Comparison of ENCODE assay signal across 8 mouse cellular contexts in genomic region chr14:53935336-53935735, GRCm38 (mm10).
A peak's percentile ranks its signal among the peaks of the same experiment; 100 is the strongest.
DNase-seq lines count a peak whose midpoint lies in the region; TF ChIP-seq lines count a peak whose summit lies in the region.
"Not testable (repeated sequence)": the region's sequence is repeated elsewhere in the genome, so short reads cannot be mapped to it uniquely, and the experiment has no call there.

No protein-coding gene starts in this region.

- not testable (repeated sequence) for H3K4me1 ChIP-seq in lung, adult 2 months (ENCODE audit: control insufficient read depth, insufficient read depth, low read length)

- 92% methylated on average over 8 of the region's 13 CpGs for WGBS in lung, adult 2 months

- peak; percentile 62 to 82 for DNase-seq in adrenal gland, adult (ENCODE audit: inconsistent age in 2 of 2, low spot score in 1 of 2)
- DNase-seq in cerebellum, adult 9-11 months, result peak; percentile 58
- peak; percentile 71 for DNase-seq in gastrocnemius, postnatal 14 days
- peak; percentile 65 for DNase-seq in kidney, adult 18-20 months
- DNase-seq in layer of hippocampus, postnatal 10 days (ENCODE audit: low spot score in 2 of 2), result peak; percentile 54 to 64
- DNase-seq in lung, adult 2 months, result peak; percentile 62
- DNase-seq in right cerebral cortex, postnatal 14 days, result peak; percentile 44
- peak; percentile 47 for DNase-seq in thymus, postnatal 25 days

- not testable (repeated sequence) for H3K4me3 ChIP-seq in lung, adult 2 months (replicated peaks; ENCODE audit: extremely low read depth, low read depth, low read length)

- intact Hi-C loops in gastrocnemius, postnatal 14 days (cut with DNase I; ENCODE audit: low total_unique reads), result not testable (repeated sequence)

- TF ChIP-seq POLR2A in lung, adult 2 months (IDR thresholded peaks at IDR 0.05; ENCODE audit: borderline replicate concordance, extremely low read depth, low read depth, low read length), result not testable (repeated sequence)

- TF ChIP-seq CTCF in lung, adult 2 months (IDR thresholded peaks at IDR 0.05; ENCODE audit: insufficient read depth, low read length), result not testable (repeated sequence)
